Mouse (Mus musculus) hematopoietic stem cell, adult 5-6 weeks (primary cell): ENCODE results near the gene Hps1. TPM values are rescaled to one million over a fixed set of nuclear protein-coding genes. Genes with fewer than 3 reads are reported as not detected.

Source experiments
- ATAC-seq, 2 experiments: fragments of 125-278 bp in 1 of 2; replicated peaks in 1 of 2; 2 replicates each; pipeline ENCODE4 v1.8.0; 2016 to 2017; ENCODE audit warnings: inconsistent platforms in 2 of 2, mild to moderate bottlenecking in 2 of 2, moderate number of reproducible peaks in 2 of 2, low read depth in 1 of 2, moderate TSS enrichment in 1 of 2; ENCODE audit not compliant: low FRiP score in 2 of 2, poor library complexity in 2 of 2, severe bottlenecking in 2 of 2, insufficient read depth in 1 of 2, low TSS enrichment in 1 of 2
- total RNA-seq: library from RNA; stranded (forward); fragments of 172-1452, 232-1000 nt; gene quantifications from 2 replicates; pipeline ENCODE4 v1.2.3, GENCODE M21; 2017

The Hps1 gene
- total RNA-seq, 1 experiment from 2014 or later = 32.6 TPM

DNA sequence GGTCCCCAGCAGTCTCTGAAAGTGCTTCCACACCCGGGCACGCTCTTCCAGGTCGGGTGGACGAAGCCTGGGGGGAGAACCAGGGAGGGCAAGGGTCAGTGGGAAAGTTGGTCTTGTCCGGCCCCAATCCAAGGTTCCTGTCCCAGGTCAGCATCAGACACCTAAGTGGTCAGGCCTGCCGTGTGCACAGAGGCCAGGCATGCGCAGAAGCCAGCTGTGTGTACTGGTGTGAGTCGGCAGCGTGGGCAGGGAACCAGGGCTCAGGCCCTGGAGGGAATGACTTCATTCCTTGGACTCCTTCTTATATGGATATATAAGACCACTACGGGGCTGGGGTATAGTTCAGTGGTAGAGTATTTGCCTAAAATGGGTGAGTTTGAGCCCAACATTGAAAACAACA lies 10.1 kb downstream of the Hps1 start:
- ATAC-seq = no peak

DNA sequence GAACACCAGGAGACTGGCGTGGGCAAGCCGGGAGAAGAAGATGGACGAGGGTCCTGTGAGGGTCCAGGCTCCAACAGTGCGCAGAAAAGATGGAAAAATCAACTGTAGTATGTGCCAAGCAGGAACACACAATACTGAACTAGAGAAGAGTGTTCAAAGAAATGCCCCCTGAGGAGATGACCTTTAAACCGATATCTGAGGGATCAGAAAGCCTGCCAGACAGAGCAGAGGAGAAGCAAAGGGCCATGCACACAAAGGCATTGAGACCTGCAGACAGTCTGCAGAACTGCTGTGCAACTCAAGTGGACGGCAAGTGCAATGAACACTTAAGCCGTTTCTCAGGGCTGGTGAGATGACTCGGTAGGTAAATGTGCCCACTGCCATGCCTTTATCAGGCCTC lies 12.4 kb downstream of the Hps1 start:
- no peak for ATAC-seq

DNA sequence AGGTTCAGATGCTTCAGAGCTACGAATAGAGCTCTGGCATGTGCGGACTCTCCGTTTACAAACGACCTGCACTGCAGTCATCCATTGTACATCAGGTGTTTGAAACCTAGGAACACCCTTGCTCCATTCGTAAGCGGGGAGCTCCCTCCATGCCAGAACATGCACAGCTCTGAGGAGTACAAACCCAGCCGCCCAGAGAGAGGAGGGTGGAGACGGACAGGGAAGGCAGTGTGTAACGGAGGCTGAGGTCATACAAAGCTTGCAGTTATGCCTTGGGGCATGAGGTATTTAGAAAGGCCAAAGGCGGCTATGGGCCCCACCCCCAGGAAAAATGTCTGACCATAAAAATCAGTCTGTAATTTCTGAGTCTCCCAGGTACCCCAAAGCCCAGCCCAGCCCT lies 15.4 kb downstream of the Hps1 start:
- no peak for ATAC-seq

DNA sequence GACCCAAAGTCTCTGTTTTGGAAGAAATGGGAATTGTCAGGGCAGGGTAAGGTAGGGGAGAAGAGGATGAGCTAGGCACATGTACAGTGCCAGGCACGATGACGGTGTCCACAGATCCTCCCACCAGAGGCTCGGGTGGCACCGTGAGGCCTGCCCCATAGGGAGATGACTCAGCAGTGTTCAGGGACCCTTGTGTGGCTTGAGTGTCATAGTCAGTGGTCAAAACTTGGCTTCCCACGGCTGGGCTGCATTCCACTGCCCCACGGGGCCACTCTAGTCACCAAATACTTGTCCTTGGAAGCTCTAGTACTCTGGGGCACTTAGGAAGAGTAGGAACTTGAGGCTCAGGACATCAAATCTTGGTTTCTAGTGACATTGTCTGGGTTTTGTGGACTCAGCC lies 23.1 kb downstream of the Hps1 start:
- no peak for ATAC-seq

DNA sequence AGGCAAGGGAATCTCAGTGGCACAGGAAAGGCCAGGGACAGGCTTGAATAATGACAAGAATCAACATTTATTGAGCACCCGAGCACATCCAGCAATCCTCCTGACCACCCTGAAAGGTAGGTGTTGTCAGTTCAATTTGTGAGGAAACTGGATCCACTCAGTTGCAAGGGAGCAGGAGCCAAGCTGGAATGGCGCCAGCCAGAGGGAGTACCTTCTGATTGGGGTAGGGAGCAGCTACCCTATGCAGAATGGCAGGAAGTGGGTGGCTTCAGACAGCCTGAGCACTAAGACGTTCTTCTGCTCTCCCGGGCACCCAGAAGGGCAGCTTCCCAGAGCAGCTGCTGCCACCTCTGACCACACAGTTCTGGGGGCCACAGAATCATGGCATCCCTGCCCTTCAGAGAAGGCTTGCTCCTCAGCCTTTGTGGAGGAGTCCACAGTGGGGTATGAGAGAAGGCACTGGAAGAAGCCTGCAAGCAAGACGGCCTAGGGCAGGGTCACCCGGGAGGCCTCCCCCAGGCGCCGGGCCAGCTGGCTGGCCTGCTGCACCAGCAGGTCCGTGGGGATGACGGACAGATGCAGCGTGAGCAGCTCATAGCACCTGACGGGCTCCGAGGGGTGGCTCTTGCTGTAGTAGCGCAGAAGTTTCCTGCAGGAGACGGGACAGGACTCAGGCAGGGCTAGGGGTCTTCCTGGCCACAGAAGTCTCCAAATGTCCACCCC lies 24.5 kb downstream of the Hps1 start:
- ATAC-seq = no peak

DNA sequence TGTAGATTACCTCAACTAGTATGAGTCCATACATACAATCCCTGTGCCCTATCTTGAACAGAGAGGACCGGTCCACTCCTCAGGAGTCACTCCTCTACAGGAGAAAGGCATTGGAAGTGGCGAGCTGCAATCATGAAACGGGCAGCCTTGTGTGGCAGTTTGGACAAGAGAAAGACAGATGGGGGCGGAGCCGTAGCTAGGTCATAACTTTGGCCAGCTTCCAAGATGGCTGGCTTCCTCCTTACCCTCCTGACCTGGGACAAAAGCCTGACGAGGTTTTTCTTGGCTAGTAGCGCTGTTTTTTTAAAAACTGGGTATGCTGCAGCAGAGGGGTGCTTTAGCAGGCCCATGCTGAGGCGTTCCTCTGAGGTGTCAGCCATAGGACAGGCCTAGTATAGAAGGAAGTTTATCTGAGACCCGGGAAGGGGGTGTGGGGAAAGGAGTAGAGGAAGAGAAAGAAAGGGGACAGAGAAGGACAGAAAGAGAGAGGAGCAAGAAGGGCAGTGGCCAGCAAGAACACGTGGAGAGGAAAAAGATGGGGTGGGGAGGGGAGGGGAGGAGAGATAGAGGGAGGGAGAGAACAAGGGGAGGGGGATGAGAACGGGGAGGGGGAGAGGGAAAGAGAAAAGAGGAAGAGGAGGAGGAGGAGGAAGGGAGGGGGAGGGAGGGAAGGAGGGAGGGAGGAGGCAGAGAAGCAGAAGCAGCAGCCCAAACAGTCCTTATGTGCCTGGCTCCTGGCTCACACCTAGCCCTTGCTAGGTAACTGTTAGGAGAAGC lies 26.4 kb downstream of the Hps1 start:
- ATAC-seq = peak; percentile 51 to 66

DNA sequence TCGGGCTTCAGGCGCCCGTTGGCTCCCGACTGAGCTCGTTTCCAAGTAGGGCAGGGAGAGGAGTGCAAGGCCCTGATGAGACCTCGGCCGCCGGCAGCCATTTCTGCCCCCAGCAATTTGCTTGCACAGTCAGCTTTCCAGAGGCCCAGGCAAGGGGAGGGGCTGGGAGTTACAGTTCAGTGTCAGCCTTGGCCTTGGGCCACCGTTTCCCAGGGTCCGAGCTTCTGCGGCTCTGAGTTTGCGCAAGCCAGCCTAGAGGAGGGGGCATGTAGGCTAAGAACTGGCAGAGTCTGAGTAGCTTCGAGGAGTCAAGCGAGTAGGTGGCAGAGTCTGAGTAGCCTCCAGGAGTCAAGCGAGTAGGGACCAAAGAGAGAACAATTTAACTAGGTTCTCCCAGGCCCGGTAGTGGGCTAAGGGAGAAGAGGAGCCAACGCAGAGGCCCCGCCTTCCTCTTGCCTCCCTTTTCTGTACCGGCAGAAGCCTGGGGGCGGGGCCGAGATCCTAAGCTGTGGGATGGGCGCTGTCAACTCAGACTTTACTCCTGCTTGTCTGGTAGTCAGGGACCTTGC lies 27.3 kb downstream of the Hps1 start, which contains the start of gene Pyroxd2:
Gene Pyroxd2, minus strand, starts transcription at position 413 of the 569 bp plus-strand sequence.
- ATAC-seq = peak; percentile 54 to 61

DNA sequence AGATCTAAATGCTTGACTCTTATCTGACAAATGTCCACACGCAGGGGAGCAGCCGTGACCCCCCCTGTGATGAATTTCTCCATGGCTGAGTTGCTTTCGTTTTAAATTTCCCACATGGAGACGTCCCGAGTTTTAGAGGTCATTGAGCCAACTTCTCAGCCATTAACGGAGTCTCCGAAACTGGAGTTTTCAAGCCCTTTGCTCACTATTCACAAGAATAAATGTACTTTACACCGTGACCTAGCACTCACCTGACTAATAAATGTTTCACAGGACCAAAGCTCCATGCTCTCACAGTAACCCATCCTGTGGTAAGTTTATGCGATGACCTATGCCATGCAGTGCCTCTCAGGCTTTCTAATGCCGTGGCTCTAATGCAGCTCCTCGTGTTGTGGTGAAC lies 29.6 kb downstream of the Hps1 start:
- no peak for ATAC-seq

DNA sequence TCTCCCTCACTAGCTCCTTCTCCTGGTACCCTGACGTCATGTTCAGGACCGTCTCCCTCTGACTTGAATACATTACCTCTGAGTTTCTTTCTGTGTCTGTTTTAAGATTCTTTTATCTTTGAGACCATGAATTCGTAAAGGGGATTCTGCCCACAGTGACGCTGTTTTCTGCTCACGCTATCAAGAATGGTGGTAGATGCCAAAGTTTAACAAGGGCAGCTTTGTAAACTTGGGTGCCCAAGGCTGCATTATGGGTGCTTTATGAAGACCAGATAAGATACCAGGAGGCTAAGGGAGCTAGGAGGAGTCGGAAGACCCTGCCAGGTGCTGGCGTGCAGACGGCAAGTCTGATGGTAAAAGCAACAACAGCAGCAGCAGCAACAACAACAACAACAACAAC lies 33.1 kb downstream of the Hps1 start:
- ATAC-seq = no peak

DNA sequence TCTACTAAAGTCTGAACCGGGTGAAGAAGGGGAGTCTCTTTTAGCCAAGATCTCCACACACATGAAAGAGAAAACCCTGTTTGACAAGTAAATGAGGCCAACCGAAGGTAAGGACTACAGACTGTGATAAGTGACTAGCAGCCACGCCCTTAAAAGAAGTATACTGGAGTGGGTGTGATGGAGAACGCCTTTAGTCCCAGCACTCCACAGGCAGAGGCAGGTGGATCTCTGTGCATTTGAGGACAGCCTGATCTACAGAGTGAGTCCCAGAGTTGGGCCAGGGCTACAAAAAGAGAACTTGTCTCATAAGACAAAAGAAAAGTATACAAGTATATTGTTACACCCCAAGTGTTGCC lies 33.9 kb downstream of the Hps1 start:
- no peak for ATAC-seq

DNA sequence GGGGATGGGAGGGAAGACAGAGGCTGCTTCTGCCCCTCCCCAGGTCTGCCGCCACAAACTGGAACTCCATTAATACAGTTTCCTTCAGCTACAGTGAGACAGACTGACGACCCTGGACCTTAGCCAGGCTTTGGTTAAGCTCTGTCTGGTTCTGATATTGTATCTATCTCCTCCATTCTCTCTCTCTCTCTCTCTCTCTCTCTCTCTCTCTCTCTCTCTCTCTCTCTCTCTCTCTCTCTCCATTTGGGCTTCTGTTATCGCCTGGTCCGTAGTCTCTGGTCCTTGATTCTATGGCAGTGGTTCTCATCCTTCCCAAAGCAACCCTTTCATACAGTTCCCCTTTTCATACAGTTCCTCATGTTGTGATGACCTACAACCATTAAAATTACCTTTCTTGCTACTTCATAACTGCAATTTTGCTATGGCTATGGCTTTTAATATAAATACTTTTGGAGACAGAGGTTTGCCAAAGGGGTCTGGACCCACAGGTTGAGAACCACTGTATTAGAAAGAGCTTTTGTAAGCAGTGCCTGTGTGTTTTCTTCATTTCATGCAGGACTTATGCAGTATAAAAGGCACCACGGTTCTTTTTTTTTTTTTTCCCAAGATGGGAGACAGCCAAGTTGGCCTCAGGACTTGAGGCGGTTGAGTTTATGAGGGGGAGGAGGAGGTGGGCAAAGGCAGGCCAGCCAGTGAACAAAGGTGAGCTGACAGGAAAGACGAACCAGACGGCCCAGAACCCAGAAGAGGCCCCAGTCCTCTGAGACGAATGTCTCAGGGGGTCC lies 34.5 kb downstream of the Hps1 start:
- no peak for ATAC-seq

DNA sequence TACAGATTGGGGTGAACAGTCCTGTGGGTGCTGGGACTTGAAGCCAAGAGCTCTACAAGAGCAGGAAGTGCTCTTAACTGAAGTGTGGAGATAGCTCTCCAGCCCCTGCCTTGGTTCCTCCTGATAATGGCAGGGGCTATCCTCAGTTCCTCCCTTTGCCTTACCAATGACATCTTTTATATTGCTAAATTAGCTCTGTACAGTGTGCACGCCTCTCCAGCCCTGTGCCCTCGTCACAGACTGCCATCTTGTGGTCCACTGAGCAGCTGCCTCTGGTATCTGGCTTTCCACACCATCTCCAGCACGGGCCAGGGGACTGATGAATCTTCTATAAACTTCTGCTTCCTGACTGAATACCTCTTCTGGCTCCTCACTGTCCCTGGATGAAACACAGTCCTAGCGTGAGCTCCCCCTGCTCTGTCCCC lies 35.6 kb downstream of the Hps1 start:
- ATAC-seq = peak; percentile 83 to 84

DNA sequence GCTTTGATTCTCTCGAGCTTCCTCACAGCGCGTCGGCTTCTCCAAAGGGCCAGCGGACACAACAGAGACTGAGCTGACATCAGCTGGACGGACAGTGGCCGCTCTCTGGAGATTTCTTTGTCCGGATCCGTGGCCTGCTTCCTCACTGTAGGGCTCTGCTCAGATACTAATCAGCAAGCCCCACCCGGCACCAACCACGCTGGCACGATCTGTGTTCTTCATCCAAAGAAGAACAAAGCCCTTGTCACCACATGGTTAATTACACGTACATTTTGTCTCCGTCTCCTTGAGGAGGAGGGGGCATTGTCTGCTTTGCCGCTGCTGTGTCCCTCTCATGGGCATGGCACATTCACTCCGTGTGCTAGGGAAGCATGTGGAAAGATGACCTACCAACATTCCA lies 36.5 kb downstream of the Hps1 start:
- no peak for ATAC-seq

DNA sequence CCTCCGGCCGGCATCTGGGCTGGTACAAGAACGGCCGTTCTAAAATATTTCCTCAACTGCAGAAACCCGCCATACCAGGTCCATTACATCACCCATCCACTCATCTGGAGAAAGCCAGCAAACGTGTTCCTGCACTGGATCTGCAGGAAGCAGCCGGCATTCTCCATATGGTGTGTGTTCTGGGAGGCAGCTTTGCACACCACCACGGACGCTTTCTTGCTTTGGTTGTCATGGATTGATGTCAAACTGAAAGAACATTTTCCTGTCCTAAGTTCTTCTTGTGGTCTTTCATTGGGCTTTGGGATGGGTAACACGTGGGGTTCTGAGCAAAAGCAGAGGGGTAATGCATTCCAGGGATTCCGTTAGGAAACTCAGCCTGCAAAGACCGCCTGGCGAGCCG lies 37.9 kb downstream of the Hps1 start:
- no peak for ATAC-seq

DNA sequence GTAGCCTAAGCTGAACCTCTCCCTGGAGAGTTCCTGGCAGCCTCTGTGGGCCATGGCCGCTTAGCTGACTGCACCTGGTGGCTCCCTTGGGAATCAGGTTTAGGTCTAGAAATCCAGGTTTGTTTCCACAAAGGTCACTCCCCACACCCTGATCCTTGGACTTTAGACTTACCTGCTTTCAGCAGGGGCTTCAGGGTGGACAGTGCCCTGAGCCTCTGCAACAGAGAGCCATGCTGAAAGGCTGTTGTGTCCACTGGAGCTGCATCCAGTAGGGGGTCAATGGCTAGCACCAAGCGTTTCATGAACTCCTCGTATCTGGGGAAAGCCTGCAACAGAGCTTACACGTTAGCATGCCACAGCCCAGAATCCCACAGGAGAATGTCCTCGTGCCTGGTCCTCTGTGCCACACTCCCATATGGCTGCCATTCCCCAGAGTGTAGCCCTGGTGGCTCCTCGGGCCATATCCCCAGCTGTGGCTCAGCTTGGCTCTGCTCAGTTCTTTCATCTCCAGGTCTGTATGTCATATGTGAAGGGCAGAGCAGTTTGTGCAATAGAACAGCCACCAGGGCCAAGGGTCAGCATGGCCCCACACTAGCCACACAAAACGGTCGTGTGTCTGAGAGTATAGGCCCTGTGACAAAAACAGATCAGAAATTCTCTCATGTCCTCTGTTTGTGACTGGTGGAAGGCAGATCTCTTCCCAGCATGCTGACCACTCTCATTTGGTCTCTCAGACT lies 39.4 kb downstream of the Hps1 start:
- ATAC-seq = no peak

DNA sequence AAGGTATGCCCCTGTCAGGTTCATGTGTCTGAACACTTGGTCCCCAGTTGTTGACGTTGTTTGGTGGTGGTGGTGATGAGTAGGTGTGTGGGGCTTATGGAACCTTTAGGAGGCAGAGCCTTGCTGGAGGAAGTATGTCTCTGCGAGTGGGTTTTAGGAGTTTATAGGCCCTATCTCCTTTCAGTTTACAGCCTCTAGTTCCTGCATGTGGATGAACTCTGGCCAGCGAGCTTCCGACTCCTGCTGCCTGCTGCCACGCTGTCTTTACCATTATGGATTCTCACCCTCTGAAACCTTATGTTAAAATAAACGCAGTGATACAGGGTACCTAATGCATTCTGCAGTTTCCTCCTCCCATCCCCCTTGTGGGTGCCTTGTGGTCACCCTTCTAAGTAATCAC lies 40.0 kb downstream of the Hps1 start:
- ATAC-seq = no peak

DNA sequence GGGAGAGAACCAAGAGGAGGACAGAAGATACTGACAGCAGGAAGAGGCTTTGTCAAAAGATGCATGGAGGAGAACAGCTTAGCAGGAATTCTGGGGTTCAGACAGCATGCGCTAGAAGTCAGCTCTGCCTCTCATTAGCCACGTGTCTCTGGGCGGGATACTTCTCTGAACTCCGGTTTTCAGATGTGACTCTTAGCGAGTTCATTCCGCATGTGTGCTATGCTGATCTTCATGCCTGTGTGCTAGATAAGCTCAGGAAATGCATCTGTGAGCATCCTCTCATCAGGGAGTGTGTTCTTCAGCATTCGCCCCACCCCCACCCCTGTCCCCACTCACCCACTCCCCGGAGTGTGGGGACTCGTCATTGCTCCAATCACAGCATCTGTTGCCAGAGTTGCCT lies 42.0 kb downstream of the Hps1 start:
- ATAC-seq = no peak
